ENCODE assay signal across 9 mouse cellular contexts in the genomic region with DNA sequence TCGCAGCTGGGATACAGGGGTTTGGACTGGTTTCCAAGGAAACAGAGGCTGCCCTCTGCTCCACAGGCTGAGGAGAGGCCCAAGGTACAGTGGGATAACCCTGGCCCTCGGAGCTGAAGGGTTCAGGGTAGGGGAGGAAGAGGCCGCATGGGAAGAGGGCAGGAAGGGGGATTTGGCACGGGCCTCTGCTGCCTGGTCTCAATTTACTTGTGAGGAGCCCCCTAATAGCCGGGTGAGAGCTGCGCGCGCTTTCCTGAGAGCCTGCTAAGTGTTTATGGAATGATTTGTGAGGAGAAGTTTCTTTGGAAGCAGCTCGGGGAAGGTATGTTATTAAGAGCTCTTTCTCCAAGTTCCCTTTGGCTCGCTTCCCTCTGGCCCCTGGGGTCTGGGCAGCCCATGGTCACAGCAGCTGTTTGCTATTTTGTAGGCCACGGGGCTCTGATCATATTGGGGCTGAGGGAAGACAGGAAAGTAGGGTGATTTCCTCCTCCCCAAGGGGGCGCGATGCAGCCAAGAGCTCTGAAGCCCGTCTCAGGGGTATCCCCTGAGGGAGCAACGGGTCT. TPM values are rescaled to one million over a fixed set of nuclear protein-coding genes. Genes with fewer than 3 reads are reported as not detected.
DNase-seq lines count a peak whose midpoint lies in the region; ATAC-seq and TF ChIP-seq lines count a peak whose summit lies in the region.
"Had no signal": no experiment of that assay in that cellular context is flagged by ENCODE, and none has a peak within 500 bp of the region (broad histone marks: within the 10 kb centered on the region; RNA-seq: fewer than 3 reads in every experiment).

No protein-coding gene starts in this region.

- 36% methylated on average over 15 of the region's 15 CpGs for WGBS in cerebellum, adult 2 months
- WGBS in heart, embryonic 13.5 days, result 45% methylated on average over 15 of the region's 15 CpGs
- WGBS in limb, embryonic 14.5 days, result 21% methylated on average over 15 of the region's 15 CpGs

- no peaks in the 10 kb centered on the region; the same call in 1 of the 2 replicates for H3K4me1 ChIP-seq in cerebellum, adult 2 months (ENCODE audit: control insufficient read depth, insufficient read depth, low read length)
- peaks cover 54% of the 10 kb centered on the region for H3K4me1 ChIP-seq in heart, embryonic 13.5 days
- peaks cover 34% of the 10 kb centered on the region for H3K4me1 ChIP-seq in limb, embryonic 14.5 days (ENCODE audit: control insufficient read depth, insufficient read depth, low read length)

- H3K9ac ChIP-seq in heart, embryonic 13.5 days, result peak overlapping the region; percentile 67
- H3K9ac ChIP-seq in limb, embryonic 14.5 days (ENCODE audit: low read depth, low read length, severe bottlenecking), result no peak overlapping the region; the same call in 1 of the 2 replicates
- H3K9ac ChIP-seq: liver, embryonic 14.5 days had no signal

- H3K27ac ChIP-seq in cerebellum, adult 2 months (ENCODE audit: insufficient read depth, low read length), result no peak overlapping the region
- H3K27ac ChIP-seq in heart, embryonic 13.5 days (replicated peaks), result peak overlapping the region; percentile 88
- peak overlapping the region; percentile 87 for H3K27ac ChIP-seq in limb, embryonic 14.5 days (replicated peaks; ENCODE audit: low read depth, low read length)
- H3K27ac ChIP-seq in left cerebral cortex, adult 2 months, result no peak overlapping the region
- H3K27ac ChIP-seq: liver, embryonic 14.5 days had no signal

- ATAC-seq in cerebellum, adult (ENCODE audit: insufficient number of reproducible peaks, low FRiP score, low TSS enrichment), result no peak
- ATAC-seq in heart, embryonic 13.5 days (ENCODE audit: extremely low read depth, insufficient number of reproducible peaks, low FRiP score, low TSS enrichment), result 0 out of 2 replicates have a peak, but pooled peaks have one; percentile 21
- peak; percentile 76 for ATAC-seq in limb, embryonic 14.5 days (ENCODE audit: low FRiP score, low read depth)

- intact Hi-C loops in left cerebral cortex, adult 2 months (cut with DNase I), result no loop called here

- no peaks in the 10 kb centered on the region for H3K27me3 ChIP-seq in cerebellum, adult 2 months (ENCODE audit: control insufficient read depth, insufficient read depth, low read length)
- H3K27me3 ChIP-seq in heart, embryonic 13.5 days (replicated peaks), result no peaks in the 10 kb centered on the region
- H3K27me3 ChIP-seq in limb, embryonic 14.5 days (ENCODE audit: control insufficient read depth, insufficient read depth, low read length), result no peaks in the 10 kb centered on the region; the same call in 1 of the 2 replicates

- peak; percentile 15 to 24 for DNase-seq in cerebellum, adult 2 months
- peak; percentile 56 for DNase-seq in brain, embryonic 14.5 days (ENCODE audit: low read depth)
- DNase-seq in limb, embryonic 14.5 days (ENCODE audit: low spot score), result peak; percentile 88
- DNase-seq in thymus, postnatal 4 days, result no peak
- no peak for DNase-seq in left cerebral cortex, adult 2 months (ENCODE audit: extremely low spot score in 1 of 2, low spot score in 2 of 2)
- no peak for DNase-seq in embryo, embryonic 10 days (ENCODE audit: low spot score)

- no peaks in the 10 kb centered on the region for H3K36me3 ChIP-seq in heart, embryonic 13.5 days
- no peaks in the 10 kb centered on the region for H3K36me3 ChIP-seq in limb, embryonic 14.5 days (ENCODE audit: control insufficient read depth, insufficient read depth, low read length)

- H3K9me3 ChIP-seq in heart, embryonic 13.5 days, result no peaks in the 10 kb centered on the region
- no peaks in the 10 kb centered on the region for H3K9me3 ChIP-seq in limb, embryonic 14.5 days (ENCODE audit: control insufficient read depth, low read length)

- peak overlapping the region; percentile 49 for H3K4me2 ChIP-seq in heart, embryonic 13.5 days
- H3K4me2 ChIP-seq in limb, embryonic 14.5 days (replicated peaks; ENCODE audit: low read depth, low read length, severe bottlenecking), result peak overlapping the region; percentile 33

- TF ChIP-seq POLR2A in cerebellum, adult 2 months (IDR thresholded peaks at IDR 0.05; ENCODE audit: borderline replicate concordance, insufficient read depth, low read length), result no peak
- no peak for TF ChIP-seq POLR2A in brain, embryonic 14.5 days (IDR thresholded peaks at IDR 0.05; ENCODE audit: borderline replicate concordance, extremely low read depth, insufficient read depth, insufficient read length, poor library complexity, severe bottlenecking)
- no peak for TF ChIP-seq POLR2A in limb, embryonic 14.5 days (IDR thresholded peaks at IDR 0.05; ENCODE audit: borderline replicate concordance, extremely low read depth, insufficient read depth, insufficient read length)

- H3K4me3 ChIP-seq in cerebellum, adult 2 months (replicated peaks; ENCODE audit: insufficient read depth, low read depth, low read length), result no peak overlapping the region
- no peak overlapping the region for H3K4me3 ChIP-seq in heart, embryonic 13.5 days
- H3K4me3 ChIP-seq in limb, embryonic 14.5 days (replicated peaks; ENCODE audit: low read length), result no peak overlapping the region
- H3K4me3 ChIP-seq in left cerebral cortex, adult 2 months, result no peak overlapping the region

- no peak for TF ChIP-seq CTCF in cerebellum, adult 2 months (IDR thresholded peaks at IDR 0.05; ENCODE audit: borderline replicate concordance, insufficient read depth, low read depth, low read length)
- TF ChIP-seq CTCF in brain, embryonic 14.5 days (IDR thresholded peaks at IDR 0.05; ENCODE audit: borderline replicate concordance, extremely low read depth, insufficient read depth, insufficient read length), result no peak
- TF ChIP-seq CTCF in left cerebral cortex, adult 2 months (IDR thresholded peaks at IDR 0.05), result no peak

RNA-seq across cellular contexts. Expression of a gene that starts 50.5 kb away (rescaled TPM):
- 1.5 and 1.9 TPM in 2 replicates for polyA plus RNA-seq in cerebellum, adult 2 months (2012; rRNA removed)
- polyA plus RNA-seq in brain, embryonic 14.5 days (2012; rRNA removed), result 5.4 and 6.2 TPM in 2 replicates
- polyA plus RNA-seq in heart, embryonic 13.5 days (2015; fragmentation: Nextera tagmentation; extraction: Ambion mirVana), result 15.8 and 17.4 TPM in 2 replicates
- polyA plus RNA-seq in limb, embryonic 14.5 days (2012; rRNA removed), result 115 and 178 TPM in 2 replicates
- polyA plus RNA-seq in limb, embryonic 14.5 days (2014; fragmentation: Nextera tagmentation; extraction: Ambion mirVana), result 39.1 and 40.1 TPM in 2 replicates
- total RNA-seq in left cerebral cortex, adult 2 months (2021), result 1 to 10 TPM in 1 of 2 experiments, under 1 TPM in 1; 0.93 to 1.0 TPM

Comparison
In these comparisons a context has a peak if more than half of its experiments do, and no peak if none do; other contexts are left out.
1. DNase-seq: peak in cerebellum, adult 2 months (2 of 2), brain, embryonic 14.5 days (single experiment) and limb, embryonic 14.5 days (single experiment); none in thymus, postnatal 4 days (single experiment), left cerebral cortex, adult 2 months (0 of 2) and embryo, embryonic 10 days (single experiment).
2. H3K27ac ChIP-seq: peak in heart, embryonic 13.5 days (single experiment) and limb, embryonic 14.5 days (single experiment); none in cerebellum, adult 2 months (single experiment) and left cerebral cortex, adult 2 months (single experiment).